Mouse (Mus musculus) lung, postnatal 0 days (tissue): ENCODE results near the gene Gm1043. TPM values are rescaled to one million over a fixed set of nuclear protein-coding genes. Genes with fewer than 3 reads are reported as not detected.

Source experiments
- ATAC-seq: fragments of 200-750 bp; cut with Nextera tagmentation; 2 replicates; pipeline ENCODE4 v1.8.0; 2017; ENCODE audit warnings: moderate library complexity
- DNase-seq: peaks from one replicate; pipeline ENCODE4 v3.0.0-alpha.2; 2016; ENCODE audit warnings: low spot score
- H3K27ac ChIP-seq: fragments of 300-500 bp; sonication (generic); 2 replicates; pipeline ENCODE4 v1.5.1; 2014; ENCODE audit warnings: antibody characterized with exemption, mild to moderate bottlenecking, low read length, mixed read lengths
- H3K27me3 ChIP-seq: fragments of 300-500 bp; sonication (generic); replicated peaks from 2 replicates; pipeline ENCODE4 v1.6.1; 2014; ENCODE audit warnings: low read length, mixed read lengths; ENCODE audit not compliant: insufficient read depth
- H3K36me3 ChIP-seq: fragments of 300-500 bp; sonication (generic); 2 replicates; pipeline ENCODE4 v1.6.1; 2014; ENCODE audit warnings: low read length, mixed read lengths; ENCODE audit not compliant: insufficient read depth
- H3K4me1 ChIP-seq: fragments of 300-500 bp; sonication (generic); 2 replicates; pipeline ENCODE4 v1.6.1; 2014; ENCODE audit warnings: antibody characterized with exemption, low read depth, low read length, mixed read lengths; ENCODE audit not compliant: insufficient read depth
- H3K4me2 ChIP-seq: fragments of 300-500 bp; sonication (generic); replicated peaks from 2 replicates; pipeline ENCODE4 v1.6.1; 2014; ENCODE audit warnings: low read depth, mild to moderate bottlenecking, low read length, moderate library complexity, mixed read lengths
- H3K4me3 ChIP-seq: fragments of 300-500 bp; sonication (generic); 2 replicates; pipeline ENCODE4 v1.5.1; 2014; ENCODE audit warnings: low read depth, low read length
- H3K9ac ChIP-seq: fragments of 300-500 bp; sonication (generic); replicated peaks from 2 replicates; pipeline ENCODE4 v1.6.1; 2014; ENCODE audit warnings: low read depth, mild to moderate bottlenecking
- H3K9me3 ChIP-seq: fragments of 300-500 bp; sonication (generic); 2 replicates; pipeline ENCODE4 v1.6.1; 2016; ENCODE audit warnings: low read length, mixed read lengths
- CTCF ChIP-seq: IDR thresholded peaks from 2 replicates; pipeline ENCODE4 v1.5.1; 2016; ENCODE audit warnings: antibody characterized with exemption, mild to moderate bottlenecking
- EP300 ChIP-seq: IDR thresholded peaks from 2 replicates; pipeline ENCODE4 v1.6.1; 2016; ENCODE audit warnings: antibody characterized with exemption, mild to moderate bottlenecking, control low read depth
- WGBS: fragments of 180-500 bp; shearing (Covaris S2); extraction: QIAGEN DNeasy Blood & Tissue Kit; methylation state at CpG from one replicate; pipeline ENCODE4 v1.1.7; 2014; 5-methylcytosine and 5-hydroxymethylcytosine counted together
- polyA plus RNA-seq: library from polyadenylated mRNA; unstranded; fragments of >200 nt; fragmentation: Nextera tagmentation; extraction: Ambion mirVana; gene quantifications from 2 replicates; pipeline ENCODE4 v1.2.1, GENCODE M21; 2015

Gm1043 gene
- polyA plus RNA-seq, 1 experiment from 2014 or later, result not detected

- Histone ChIP-seq H3K4me1 (no peaks in the 10 kb centered on the region), H3K36me3 (no peaks in the 10 kb centered on the region), H3K9me3 (no peaks in the 10 kb centered on the region), H3K27ac (no peak overlapping the region), H3K4me3 (peak overlapping the region; percentile 31), H3K27me3 (peaks cover 50% of the 10 kb centered on the region), H3K4me2 (peak overlapping the region; percentile 53), H3K9ac (no peak overlapping the region)
- DNase-seq (peak; percentile 29), ATAC-seq (peak; percentile 34; the same call in 1 of the 2 replicates)
- WGBS, result under 1% methylated on average over 39 of the region's 42 CpGs
- no peak for TF ChIP-seq EP300
- peak; percentile 16; the same call in 1 of the 2 replicates for TF ChIP-seq CTCF
Measured at GRCm38 (mm10) chr5:37245651-37246050, 160.5 kb downstream of the Gm1043 start.

- no peak for DNase-seq
- ATAC-seq, result peak; percentile 46
- Histone ChIP-seq H3K36me3 (no peaks in the 10 kb centered on the region), H3K4me1 (no peaks in the 10 kb centered on the region), H3K9me3 (no peaks in the 10 kb centered on the region), H3K27me3 (peaks cover 45% of the 10 kb centered on the region), H3K9ac (no peak overlapping the region), H3K4me2 (peak overlapping the region; percentile 53), H3K27ac (no peak overlapping the region), H3K4me3 (peak overlapping the region; percentile 31)
- WGBS, result 2% methylated on average over 22 of the region's 37 CpGs
- TF ChIP-seq EP300 (no peak), CTCF (no peak)
Measured at GRCm38 (mm10) chr5:37246138-37246910, 161.2 kb downstream of the Gm1043 start.

- no peak for DNase-seq
- WGBS, result 40% methylated on average over 4 of the region's 4 CpGs
- TF ChIP-seq EP300, result no peak
- no peak for TF ChIP-seq CTCF
Measured at GRCm38 (mm10) chr5:37247456-37247855, 162.3 kb downstream of the Gm1043 start.

GRCm38 (mm10) chr5:37248870-37249269 is 163.7 kb downstream of the Gm1043 start:
- WGBS, result 72% methylated on average over 3 of the region's 3 CpGs
- Histone ChIP-seq H3K27ac (no peak overlapping the region), H3K36me3 (no peaks in the 10 kb centered on the region), H3K4me1 (no peaks in the 10 kb centered on the region), H3K4me2 (no peak overlapping the region), H3K9ac (no peak overlapping the region), H3K4me3 (no peak overlapping the region), H3K9me3 (no peaks in the 10 kb centered on the region), H3K27me3 (peaks cover 21% of the 10 kb centered on the region)
- DNase-seq (no peak), ATAC-seq (no peak)
- no peak for TF ChIP-seq EP300
- TF ChIP-seq CTCF, result no peak

More at GRCm38 (mm10) chr5:37247456-37247855, 162.3 kb downstream of the Gm1043 start:
- Histone ChIP-seq H3K36me3 (no peaks in the 10 kb centered on the region), H3K4me2 (no peak overlapping the region), H3K9ac (no peak overlapping the region), H3K27me3 (peaks cover 34% of the 10 kb centered on the region), H3K27ac (no peak overlapping the region), H3K9me3 (no peaks in the 10 kb centered on the region), H3K4me3 (no peak overlapping the region), H3K4me1 (no peaks in the 10 kb centered on the region)
- ATAC-seq, result no peak

- Histone ChIP-seq H3K4me1 (no peaks in the 10 kb centered on the region), H3K4me2 (no peak overlapping the region), H3K36me3 (no peaks in the 10 kb centered on the region), H3K9ac (no peak overlapping the region), H3K4me3 (no peak overlapping the region), H3K9me3 (no peaks in the 10 kb centered on the region), H3K27ac (no peak overlapping the region), H3K27me3 (no peaks in the 10 kb centered on the region)
- TF ChIP-seq CTCF (no peak), EP300 (no peak)
- no peak for ATAC-seq
- no peak for DNase-seq
- WGBS, result 61% methylated on average over 3 of the region's 3 CpGs
Measured at GRCm38 (mm10) chr5:37251596-37251995, 166.4 kb downstream of the Gm1043 start.

GRCm38 (mm10) chr5:37252101-37252804 is 167.1 kb downstream of the Gm1043 start:
- no peak overlapping the region for H3K9ac ChIP-seq
- TF ChIP-seq EP300 (no peak), CTCF (no peak)
- no peaks in the 10 kb centered on the region for H3K9me3 ChIP-seq
- ATAC-seq (no peak), DNase-seq (no peak)
- no peak overlapping the region for H3K4me3 ChIP-seq
- no peak overlapping the region for H3K27ac ChIP-seq
- no peaks in the 10 kb centered on the region for H3K27me3 ChIP-seq
- no peaks in the 10 kb centered on the region for H3K4me1 ChIP-seq
- no peak overlapping the region for H3K4me2 ChIP-seq
- WGBS, result 76% methylated on average over 9 of the region's 9 CpGs
- no peaks in the 10 kb centered on the region for H3K36me3 ChIP-seq
